Mouse (Mus musculus) stomach, postnatal 0 days (tissue): Measurements from ENCODE around the gene Camkk1. TPM values are rescaled to one million over a fixed set of nuclear protein-coding genes. Genes with fewer than 3 reads are reported as not detected.

Experiments used
- ATAC-seq: fragments of 200-750 bp; cut with Nextera tagmentation; 2 replicates; pipeline ENCODE4 v1.8.0; 2017; ENCODE audit not compliant: low FRiP score, low TSS enrichment
- DNase-seq: peaks from one replicate; pipeline ENCODE4 v3.0.0-alpha.2; 2016; ENCODE audit warnings: low spot score
- H3K27ac ChIP-seq: fragments of 300-500 bp; sonication (generic); replicated peaks from 2 replicates; pipeline ENCODE4 v1.5.1; 2014; ENCODE audit warnings: mild to moderate bottlenecking, control low read depth
- H3K27me3 ChIP-seq: fragments of 300-500 bp; sonication (generic); 2 replicates; pipeline ENCODE4 v1.6.1; 2014; ENCODE audit warnings: low read length; ENCODE audit not compliant: control insufficient read depth, insufficient read depth
- H3K36me3 ChIP-seq: fragments of 300-500 bp; sonication (generic); 2 replicates; pipeline ENCODE4 v1.6.1; 2014; ENCODE audit warnings: low read length, mixed read lengths; ENCODE audit not compliant: control insufficient read depth, insufficient read depth
- H3K4me1 ChIP-seq: fragments of 300-500 bp; sonication (generic); replicated peaks from 2 replicates; pipeline ENCODE4 v1.6.1; 2014; ENCODE audit warnings: antibody characterized with exemption; ENCODE audit not compliant: control insufficient read depth, insufficient read depth
- H3K4me2 ChIP-seq: fragments of 300-500 bp; sonication (generic); replicated peaks from 2 replicates; pipeline ENCODE4 v1.6.1; 2014; ENCODE audit warnings: low read depth, mild to moderate bottlenecking, control low read depth, moderate library complexity
- H3K4me3 ChIP-seq: fragments of 300-500 bp; sonication (generic); 2 replicates; pipeline ENCODE4 v1.5.1; 2014; ENCODE audit warnings: low read depth, low read length, control low read depth
- H3K9ac ChIP-seq: fragments of 300-500 bp; sonication (generic); 2 replicates; pipeline ENCODE4 v1.6.1; 2014; ENCODE audit warnings: mild to moderate bottlenecking, low read length, control low read depth, mixed read lengths
- H3K9me3 ChIP-seq: fragments of 300-500 bp; sonication (generic); 2 replicates; pipeline ENCODE4 v1.6.1; 2016; ENCODE audit warnings: low read length; ENCODE audit not compliant: control insufficient read depth
- CTCF ChIP-seq: IDR thresholded peaks from 2 replicates; pipeline ENCODE4 v1.5.1; 2016; ENCODE audit warnings: antibody characterized with exemption, low read depth, mild to moderate bottlenecking, moderate library complexity
- EP300 ChIP-seq: optimal IDR thresholded peaks from 2 replicates; pipeline ENCODE3; 2016; ENCODE audit warnings: antibody characterized with exemption
- WGBS: fragments of 180-500 bp; shearing (Covaris S2); extraction: QIAGEN DNeasy Blood & Tissue Kit; methylation state at CpG from one replicate; pipeline ENCODE4 v1.1.7; 2014; 5-methylcytosine and 5-hydroxymethylcytosine counted together
- polyA plus RNA-seq: library from polyadenylated mRNA; unstranded; fragments of >200 nt; fragmentation: Nextera tagmentation; extraction: Ambion mirVana; gene quantifications from 2 replicates; pipeline ENCODE4 v1.2.1, GENCODE M21; 2015

Gene Camkk1
- polyA plus RNA-seq, 1 experiment from 2014 or later, result 7.1 TPM

DNA sequence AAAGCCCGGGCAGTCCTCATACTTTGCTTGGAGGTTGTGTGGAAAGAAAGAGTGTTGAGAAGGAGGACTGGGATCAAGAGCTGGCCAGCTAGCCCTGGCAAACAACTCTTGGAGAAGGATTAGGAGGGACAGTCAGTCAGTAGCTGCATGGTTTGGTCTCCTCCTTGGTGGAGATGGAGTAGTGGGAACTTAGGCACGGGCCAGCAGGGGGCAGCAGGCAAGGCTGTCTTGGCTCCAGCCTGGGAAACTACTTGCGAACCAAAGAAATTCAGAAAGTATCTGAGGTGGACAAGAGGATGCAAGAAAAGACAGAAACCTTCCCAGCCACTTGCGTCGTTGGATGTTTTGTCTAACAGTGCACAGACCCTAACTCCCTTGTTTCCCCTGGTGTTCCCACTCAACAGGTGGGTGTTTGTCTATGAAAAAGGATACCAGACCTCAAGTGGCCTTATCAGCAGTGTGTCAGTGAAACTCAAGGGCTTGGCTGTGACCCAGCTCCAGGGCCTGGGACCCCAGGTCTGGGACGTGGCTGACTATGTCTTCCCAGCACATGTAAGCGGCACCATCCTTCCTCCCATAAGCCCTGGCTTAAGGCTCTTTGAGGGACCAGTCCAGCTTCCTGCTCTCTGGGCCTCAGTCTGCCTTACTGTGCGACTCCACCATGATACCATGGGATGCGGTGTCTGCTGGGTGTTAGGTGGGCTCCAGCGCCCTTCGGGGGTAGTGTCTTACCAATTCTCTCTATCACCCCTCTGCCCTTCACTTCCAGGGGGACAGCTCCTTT, 10.9 kb upstream of the Camkk1 start:
- TF ChIP-seq CTCF, result peak; percentile 92
- no peak for TF ChIP-seq EP300
- ATAC-seq, result peak; percentile 57; the same call in 1 of the 2 replicates
- H3K36me3 ChIP-seq, result no peaks in the 10 kb centered on the region
- no peak overlapping the region for H3K4me2 ChIP-seq
- peak; percentile 69 for DNase-seq
- no peak overlapping the region for H3K4me3 ChIP-seq
- no peak overlapping the region for H3K9ac ChIP-seq
- 55% methylated on average over 11 of the region's 11 CpGs for WGBS
- H3K27me3 ChIP-seq, result no peaks in the 10 kb centered on the region
- no peaks in the 10 kb centered on the region for H3K9me3 ChIP-seq
- no peaks in the 10 kb centered on the region for H3K4me1 ChIP-seq
- H3K27ac ChIP-seq, result no peak overlapping the region

DNA sequence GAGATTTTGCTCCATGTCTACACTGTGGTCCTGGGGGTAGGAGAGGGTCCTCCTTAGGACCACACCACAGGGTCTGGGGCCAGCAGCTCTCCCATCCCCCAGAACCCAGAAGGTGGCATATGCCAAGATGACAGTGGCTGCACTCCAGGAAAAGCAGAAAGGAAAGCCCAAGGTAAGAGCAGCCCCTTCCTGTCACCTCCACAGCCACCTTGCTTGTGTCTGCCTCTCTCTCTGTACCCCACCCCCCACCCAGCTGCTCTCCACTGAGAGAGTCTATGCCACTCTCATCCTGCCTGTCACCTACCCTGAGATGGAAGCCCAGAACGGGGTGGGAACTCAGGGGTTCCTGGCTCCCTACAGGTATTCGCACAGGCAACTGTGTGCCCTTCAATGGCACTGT, 10.0 kb upstream of the Camkk1 start:
- H3K36me3 ChIP-seq, result no peaks in the 10 kb centered on the region
- DNase-seq, result no peak
- no peaks in the 10 kb centered on the region for H3K9me3 ChIP-seq
- no peak for TF ChIP-seq EP300
- no peak for TF ChIP-seq CTCF
- no peaks in the 10 kb centered on the region for H3K27me3 ChIP-seq
- H3K9ac ChIP-seq, result no peak overlapping the region
- WGBS, result 71% methylated on average over 2 of the region's 2 CpGs
- no peak overlapping the region for H3K4me3 ChIP-seq
- no peak overlapping the region for H3K4me2 ChIP-seq
- H3K27ac ChIP-seq, result no peak overlapping the region
- H3K4me1 ChIP-seq, result no peaks in the 10 kb centered on the region
- ATAC-seq, result no peak

DNA sequence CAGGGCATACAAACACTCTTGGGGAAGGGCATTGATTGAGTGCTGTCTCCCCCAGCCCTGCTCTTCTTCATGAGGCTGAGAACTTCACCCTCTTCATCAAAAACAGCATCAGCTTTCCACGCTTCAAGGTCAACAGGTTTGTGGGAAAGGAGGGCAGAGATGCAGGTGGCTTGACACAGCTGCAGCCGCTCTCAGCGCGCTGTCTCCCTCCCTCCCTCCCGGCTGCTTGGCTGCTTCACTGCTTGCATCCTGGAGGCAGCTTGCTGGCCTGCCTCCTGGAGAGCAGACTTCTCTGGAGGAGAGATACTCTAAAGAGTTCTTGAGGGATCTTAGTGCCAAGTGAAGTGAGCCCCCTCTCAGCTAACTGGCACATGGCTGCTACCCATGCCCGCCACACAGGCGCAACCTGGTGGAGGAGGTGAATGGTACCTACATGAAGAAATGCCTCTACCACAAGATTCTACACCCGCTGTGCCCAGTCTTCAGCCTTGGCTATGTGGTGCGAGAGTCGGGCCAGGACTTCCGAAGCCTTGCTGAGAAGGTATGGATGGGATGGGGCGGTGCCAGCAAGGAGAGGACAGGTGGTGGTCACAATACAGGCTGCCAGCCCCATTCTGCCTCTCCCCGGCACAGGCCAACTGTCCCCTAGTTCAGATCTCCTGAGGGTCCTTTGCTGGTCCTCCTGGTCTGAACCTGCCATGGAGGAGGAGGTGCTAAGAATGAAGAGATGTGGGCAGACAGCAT, 9.1 kb upstream of the Camkk1 start:
- 60% methylated on average over 13 of the region's 13 CpGs for WGBS
- TF ChIP-seq CTCF (no peak), EP300 (no peak)
- ATAC-seq, result no peak

DNA sequence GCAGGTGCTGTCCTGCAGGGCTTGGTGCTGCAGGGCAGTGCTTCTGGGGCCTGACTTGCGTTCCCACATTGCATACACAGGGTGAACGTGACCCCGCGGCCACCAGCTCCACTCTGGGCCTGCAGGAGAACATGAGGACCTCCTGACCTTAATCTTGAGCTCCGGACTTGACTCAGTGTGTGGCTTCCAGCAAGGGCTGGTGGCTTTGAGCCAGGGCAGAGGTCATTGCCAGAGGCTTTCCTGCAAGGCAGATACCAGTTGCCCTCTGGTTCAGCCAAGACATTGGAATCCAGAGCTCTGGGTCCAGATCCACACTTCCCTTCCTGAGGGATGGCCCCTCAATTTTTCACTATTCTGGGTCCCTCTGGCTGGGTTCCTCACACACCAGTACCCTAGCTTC, 4.8 kb upstream of the Camkk1 start:
- no peaks in the 10 kb centered on the region for H3K36me3 ChIP-seq
- 62% methylated on average over 5 of the region's 5 CpGs for WGBS

More for the DNA sequence above, 9.1 kb upstream of the Camkk1 start:
- Histone ChIP-seq H3K27ac (no peak overlapping the region), H3K4me3 (no peak overlapping the region), H3K27me3 (no peaks in the 10 kb centered on the region), H3K4me2 (no peak overlapping the region), H3K4me1 (no peaks in the 10 kb centered on the region), H3K36me3 (no peaks in the 10 kb centered on the region), H3K9ac (no peak overlapping the region), H3K9me3 (no peaks in the 10 kb centered on the region)
- no peak for DNase-seq

DNA sequence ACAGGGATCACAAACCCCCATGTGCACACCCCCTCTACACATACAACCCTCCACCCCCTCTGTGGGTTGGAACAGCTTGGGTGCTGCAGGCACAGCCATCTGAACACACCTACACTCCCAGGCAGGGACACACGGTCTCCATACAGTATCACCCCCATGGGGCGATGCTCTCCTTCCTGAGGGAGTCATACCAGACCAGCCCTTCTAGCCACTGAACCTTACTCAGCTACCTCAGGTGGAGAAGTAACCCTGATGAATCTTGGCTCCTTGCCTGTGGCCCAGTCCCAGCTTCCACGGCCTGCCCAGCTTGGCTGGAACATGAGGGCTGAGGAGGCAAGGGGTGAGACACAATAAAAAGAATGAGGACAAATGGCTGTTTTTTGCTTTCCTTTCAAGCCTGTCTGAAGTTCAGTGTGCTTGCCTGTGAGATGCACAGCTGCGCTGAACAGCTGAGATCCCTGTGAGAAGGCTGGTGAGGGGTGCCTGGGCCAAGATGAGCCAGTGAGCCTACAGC, 3.9 kb upstream of the Camkk1 start:
- Histone ChIP-seq H3K27me3 (no peaks in the 10 kb centered on the region), H3K27ac (no peak overlapping the region; the same call in 1 of the 2 replicates), H3K4me1 (0 out of 2 replicates have a peak, but pooled peaks cover 5% of the 10 kb centered on the region), H3K4me3 (no peak overlapping the region), H3K36me3 (no peaks in the 10 kb centered on the region), H3K9ac (no peak overlapping the region), H3K4me2 (no peak overlapping the region), H3K9me3 (no peaks in the 10 kb centered on the region)
- ATAC-seq, result no peak
- no peak for DNase-seq
- 69% methylated on average over 4 of the region's 4 CpGs for WGBS
- TF ChIP-seq CTCF (no peak), EP300 (no peak)

More for the DNA sequence above, 4.8 kb upstream of the Camkk1 start:
- DNase-seq, result no peak
- no peaks in the 10 kb centered on the region for H3K9me3 ChIP-seq
- no peaks in the 10 kb centered on the region for H3K27me3 ChIP-seq
- no peak for ATAC-seq
- H3K27ac ChIP-seq, result no peak overlapping the region
- no peak overlapping the region for H3K4me2 ChIP-seq
- no peak overlapping the region for H3K9ac ChIP-seq
- 0 out of 2 replicates have a peak, but pooled peaks cover 3% of the 10 kb centered on the region for H3K4me1 ChIP-seq
- TF ChIP-seq CTCF (no peak), EP300 (no peak)
- no peak overlapping the region for H3K4me3 ChIP-seq
